Mouse (Mus musculus) C2C12 (cell line): ENCODE data around the gene Camp.

ENCODE experiments used
- CEBPB ChIP-seq: IDR thresholded peaks from one replicate; pipeline ENCODE4 v1.6.1; 2011; ENCODE audit warnings: low read depth, mild to moderate bottlenecking, control low read depth, moderate library complexity
- CTCF ChIP-seq: IDR thresholded peaks from one replicate; pipeline ENCODE4 v1.5.1; 2011; ENCODE audit not compliant: control insufficient read depth, insufficient read depth, insufficient read length
- FOSL1 ChIP-seq: IDR thresholded peaks from one replicate; pipeline ENCODE4 v1.8.0; 2011; ENCODE audit warnings: mild to moderate bottlenecking, low read length; ENCODE audit not compliant: poor library complexity, insufficient read depth, severe bottlenecking
- MAX ChIP-seq: IDR thresholded peaks from one replicate; pipeline ENCODE4 v1.6.1; 2011; ENCODE audit warnings: mild to moderate bottlenecking, control low read depth
- MYOD1 ChIP-seq: IDR thresholded peaks from one replicate; pipeline ENCODE4 v1.6.1; 2011; ENCODE audit warnings: low read depth; ENCODE audit not compliant: control insufficient read depth, insufficient read length
- MYOG ChIP-seq: IDR thresholded peaks from one replicate; pipeline ENCODE4 v1.6.1; 2011; ENCODE audit not compliant: control insufficient read depth, insufficient read length; ENCODE audit errors: extremely low read depth
- USF1 ChIP-seq: IDR thresholded peaks from one replicate; pipeline ENCODE4 v1.6.1; 2011; ENCODE audit warnings: low read depth, mild to moderate bottlenecking, control low read depth, moderate library complexity

GRCm38 (mm10) chr9:109877666-109878065 lies 28.2 kb upstream of the Camp start:
- TF ChIP-seq CTCF, result no peak
- TF ChIP-seq MYOD1, result no peak
- TF ChIP-seq USF1, result no peak
- TF ChIP-seq FOSL1, result no peak
- TF ChIP-seq CEBPB, result no peak
- no peak for TF ChIP-seq MYOG
- TF ChIP-seq MAX, result no peak
